Mouse (Mus musculus) limb, embryonic 15.5 days (tissue): ENCODE results near the gene Arl14ep. TPM values are rescaled to one million over a fixed set of nuclear protein-coding genes. Genes with fewer than 3 reads are reported as not detected.
"Not testable (repeated sequence)": the region's sequence is repeated elsewhere in the genome, so short reads cannot be mapped to it uniquely, and the experiment has no call there.

ENCODE experiments used
- ATAC-seq: fragments of 200-750 bp; cut with Nextera tagmentation; 2 replicates; pipeline ENCODE4 v1.8.0; 2017; ENCODE audit warnings: low read depth, moderate TSS enrichment; ENCODE audit not compliant: insufficient number of reproducible peaks, low FRiP score, low TSS enrichment
- H3K27ac ChIP-seq: fragments of 300-500 bp; sonication (generic); 2 replicates; pipeline ENCODE4 v1.5.1; 2015; ENCODE audit warnings: moderate library complexity, mild to moderate bottlenecking, inconsistent platforms
- H3K27me3 ChIP-seq: fragments of 300-500 bp; sonication (generic); 2 replicates; pipeline ENCODE4 v1.6.1; 2015; ENCODE audit warnings: inconsistent platforms
- H3K36me3 ChIP-seq: fragments of 300-500 bp; sonication (generic); 2 replicates; pipeline ENCODE4 v1.6.1; 2015; ENCODE audit warnings: inconsistent platforms
- H3K4me1 ChIP-seq: fragments of 300-500 bp; sonication (generic); 2 replicates; pipeline ENCODE4 v1.6.1; 2015; ENCODE audit warnings: inconsistent platforms
- H3K4me2 ChIP-seq: fragments of 300-500 bp; sonication (generic); 2 replicates; pipeline ENCODE4 v1.6.1; 2015; ENCODE audit warnings: mild to moderate bottlenecking, inconsistent platforms
- H3K4me3 ChIP-seq: fragments of 300-500 bp; sonication (generic); 2 replicates; pipeline ENCODE4 v1.5.1; 2015; ENCODE audit warnings: mild to moderate bottlenecking, inconsistent platforms
- H3K9ac ChIP-seq: fragments of 300-500 bp; sonication (generic); 2 replicates; pipeline ENCODE4 v1.6.1; 2015; ENCODE audit warnings: inconsistent platforms
- H3K9me3 ChIP-seq: fragments of 300-500 bp; sonication (generic); 2 replicates; pipeline ENCODE4 v1.6.1; 2016; ENCODE audit warnings: inconsistent platforms
- WGBS: fragments of 180-500 bp; shearing (Covaris S2); methylation state at CpG from one replicate; pipeline ENCODE4 v1.1.7; 2015; 5-methylcytosine and 5-hydroxymethylcytosine counted together
- polyA plus RNA-seq: library from polyadenylated mRNA; unstranded; fragments of >200 nt; fragmentation: Nextera tagmentation; extraction: Ambion mirVana; gene quantifications from 2 replicates; pipeline ENCODE4 v1.2.1, GENCODE M21; 2015

Arl14ep gene
- 44.8 and 50.6 TPM in 2 replicates for polyA plus RNA-seq

DNA sequence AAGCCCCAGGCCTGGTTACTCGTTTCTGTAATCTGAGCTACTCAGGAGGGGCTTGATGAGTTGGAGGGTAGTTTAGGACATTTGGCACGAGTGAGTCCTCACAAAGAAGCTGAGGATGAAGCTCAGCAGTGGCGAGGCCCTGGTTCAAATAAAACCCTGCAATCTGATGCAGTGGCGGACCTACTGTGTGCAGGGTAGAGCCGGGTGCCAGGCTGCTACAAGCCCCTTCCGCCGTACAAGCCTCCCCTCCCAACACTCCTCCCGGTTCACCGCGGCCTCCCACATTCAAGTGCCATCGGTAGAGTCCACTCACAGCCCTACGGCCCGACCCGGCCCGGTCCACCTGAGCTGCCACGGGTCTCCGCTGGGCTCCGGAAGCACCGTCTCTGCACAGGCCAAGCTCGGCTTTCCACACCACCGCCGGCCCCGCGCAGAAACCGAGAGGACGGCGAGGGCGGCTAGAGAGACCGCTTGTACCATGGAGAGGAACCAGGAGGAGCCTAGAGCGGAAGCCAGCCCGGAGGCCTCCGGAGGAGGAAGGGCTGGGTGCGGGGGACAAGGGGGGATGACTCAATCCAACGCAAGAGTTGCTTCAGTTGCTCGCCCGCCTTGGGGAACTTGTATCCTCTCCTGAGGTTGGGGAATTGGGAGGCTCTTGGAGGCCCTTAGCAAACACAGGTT, at the start of gene Arl14ep:
Gene Arl14ep, minus strand, starts transcription at position 466 of the 681 bp plus-strand sequence.
- ATAC-seq, result peak; percentile 93
- no peaks in the 10 kb centered on the region for H3K9me3 ChIP-seq
- H3K27ac ChIP-seq, result peak within 1 kb of the TSS; percentile 75
- peak within 1 kb of the TSS; percentile 60 for H3K4me2 ChIP-seq
- 1% methylated on average over 36 of the region's 36 CpGs for WGBS
- H3K4me1 ChIP-seq, result peaks cover 9% of the 10 kb centered on the region; the same call in 1 of the 2 replicates
- H3K36me3 ChIP-seq, result no peaks in the 10 kb centered on the region
- peak within 1 kb of the TSS; percentile 82 for H3K9ac ChIP-seq
- 0 out of 2 replicates have a peak, but pooled peaks cover 3% of the 10 kb centered on the region for H3K27me3 ChIP-seq
- peak within 1 kb of the TSS; percentile 73 for H3K4me3 ChIP-seq

DNA sequence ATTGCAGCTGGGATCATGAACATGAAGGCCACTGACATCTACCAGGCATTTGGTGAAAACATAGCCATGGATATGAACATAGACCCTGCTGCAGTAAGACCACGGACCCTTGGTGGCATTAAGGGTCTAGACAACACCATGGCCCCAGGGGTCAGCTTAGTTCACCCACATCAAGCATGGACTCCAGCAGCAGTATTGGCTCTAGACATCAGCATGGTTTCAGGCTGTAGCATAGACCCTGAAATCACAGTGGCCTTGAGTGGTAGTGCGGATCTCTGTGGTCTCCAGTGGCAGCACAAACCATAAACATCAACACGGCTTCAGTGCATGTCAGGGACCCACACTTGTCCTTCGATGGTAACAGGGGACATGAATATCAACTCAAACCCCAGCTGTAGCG, 48.5 kb upstream of the Arl14ep start:
- no peak overlapping the region for H3K4me3 ChIP-seq
- no peaks in the 10 kb centered on the region for H3K27me3 ChIP-seq
- ATAC-seq, result no peak
- no peak overlapping the region for H3K27ac ChIP-seq
- no peaks in the 10 kb centered on the region for H3K9me3 ChIP-seq
- no peaks in the 10 kb centered on the region for H3K36me3 ChIP-seq
- no peaks in the 10 kb centered on the region for H3K4me1 ChIP-seq
- 97% methylated on average over 5 of the region's 5 CpGs for WGBS
- no peak overlapping the region for H3K9ac ChIP-seq
- H3K4me2 ChIP-seq, result no peak overlapping the region

DNA sequence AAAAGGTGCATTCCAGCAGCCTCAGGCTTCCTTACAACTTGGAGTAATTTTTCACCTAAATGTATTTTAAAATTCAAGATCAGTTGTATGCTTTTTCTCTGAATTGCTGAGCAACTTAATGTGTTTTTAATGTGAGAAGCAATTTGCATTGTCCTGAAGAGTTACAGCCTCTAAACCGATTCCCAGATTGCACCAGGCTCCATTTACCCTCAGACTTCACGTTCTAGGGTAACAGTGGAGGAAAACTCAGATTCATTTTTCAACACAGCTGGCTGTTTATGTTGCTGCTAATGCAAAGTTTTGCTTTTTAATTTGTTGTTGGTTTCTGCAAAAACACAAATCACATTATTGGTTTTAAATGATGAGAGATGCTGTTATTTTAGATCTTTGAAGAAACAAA, 45.1 kb upstream of the Arl14ep start:
- Histone ChIP-seq H3K9ac (no peak overlapping the region), H3K36me3 (no peaks in the 10 kb centered on the region), H3K4me3 (no peak overlapping the region), H3K9me3 (no peaks in the 10 kb centered on the region), H3K27ac (no peak overlapping the region), H3K4me2 (no peak overlapping the region), H3K4me1 (no peaks in the 10 kb centered on the region), H3K27me3 (no peaks in the 10 kb centered on the region)
- 46% methylated on average over 2 of the region's 2 CpGs for WGBS
- ATAC-seq, result no peak

DNA sequence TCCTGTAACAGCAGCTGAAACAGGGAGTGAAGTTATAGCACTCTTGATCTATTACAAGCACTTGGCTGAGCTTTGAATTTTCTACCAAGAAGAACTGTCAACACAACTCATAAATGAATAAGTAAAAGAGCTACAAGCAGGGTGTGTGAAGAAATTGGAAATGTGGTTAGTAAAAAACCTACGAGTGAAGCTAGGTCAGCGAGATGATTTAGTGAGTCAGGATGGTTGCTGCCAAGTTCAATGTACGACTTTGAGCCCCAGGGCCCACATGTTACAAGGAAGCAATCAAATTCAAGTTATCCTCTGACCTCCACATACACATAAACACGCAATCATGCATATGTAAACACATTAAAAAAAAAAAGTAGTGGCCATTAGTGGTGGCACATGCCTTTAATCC, 38.9 kb upstream of the Arl14ep start:
- H3K4me1 ChIP-seq, result no peaks in the 10 kb centered on the region
- H3K9ac ChIP-seq, result no peak overlapping the region
- H3K4me3 ChIP-seq, result no peak overlapping the region
- no peak overlapping the region for H3K27ac ChIP-seq
- H3K36me3 ChIP-seq, result no peaks in the 10 kb centered on the region
- H3K9me3 ChIP-seq, result no peaks in the 10 kb centered on the region
- no peak overlapping the region for H3K4me2 ChIP-seq
- H3K27me3 ChIP-seq, result no peaks in the 10 kb centered on the region
- WGBS, result 61% methylated on average over 4 of the region's 4 CpGs
- no peak for ATAC-seq

DNA sequence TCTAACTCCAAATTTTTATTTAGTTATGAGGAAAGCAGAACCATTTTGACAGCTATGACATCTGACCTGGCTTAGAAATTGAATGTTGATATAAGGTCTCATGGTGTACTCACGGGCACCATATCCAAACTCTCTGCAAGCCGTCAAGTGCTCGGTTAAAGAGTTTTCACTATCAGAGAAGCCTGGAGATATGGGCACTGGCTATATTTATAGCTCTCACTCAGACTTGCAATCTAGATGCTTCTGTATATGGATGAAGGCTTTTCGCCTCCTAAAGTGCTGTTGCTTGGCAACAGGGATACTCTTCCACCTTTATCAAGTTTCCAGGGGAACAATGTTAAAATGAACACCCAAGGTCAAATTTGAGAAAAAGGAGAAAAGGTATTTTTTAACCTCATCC, 38.1 kb upstream of the Arl14ep start:
- H3K9ac ChIP-seq, result no peak overlapping the region
- H3K4me2 ChIP-seq, result no peak overlapping the region
- H3K4me3 ChIP-seq, result no peak overlapping the region
- no peaks in the 10 kb centered on the region for H3K9me3 ChIP-seq
- 89% methylated on average over 4 of the region's 4 CpGs for WGBS
- ATAC-seq, result no peak
- no peak overlapping the region for H3K27ac ChIP-seq
- H3K27me3 ChIP-seq, result no peaks in the 10 kb centered on the region
- H3K36me3 ChIP-seq, result no peaks in the 10 kb centered on the region
- no peaks in the 10 kb centered on the region for H3K4me1 ChIP-seq

DNA sequence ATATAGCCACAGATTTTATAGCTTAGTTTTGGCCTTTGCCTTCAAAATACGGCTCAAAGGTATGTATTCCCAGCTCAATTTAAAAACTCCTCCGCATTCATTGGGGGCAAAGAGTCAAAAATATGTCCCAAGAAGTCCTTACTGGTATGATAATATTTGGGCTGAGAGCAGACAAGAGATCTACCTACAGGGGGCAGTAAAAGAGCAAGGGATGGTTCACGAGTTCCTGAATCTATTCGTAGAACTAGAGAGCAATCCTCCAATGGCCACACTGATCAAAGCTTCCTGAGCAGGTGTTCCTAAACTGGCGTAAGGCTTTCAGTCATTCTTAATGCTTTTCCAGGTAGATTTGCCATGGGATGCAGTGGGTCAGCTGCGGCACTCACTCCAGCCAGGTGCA, 35.9 kb upstream of the Arl14ep start:
- 79% methylated on average over 6 of the region's 6 CpGs for WGBS
- no peaks in the 10 kb centered on the region for H3K27me3 ChIP-seq
- ATAC-seq, result no peak

DNA sequence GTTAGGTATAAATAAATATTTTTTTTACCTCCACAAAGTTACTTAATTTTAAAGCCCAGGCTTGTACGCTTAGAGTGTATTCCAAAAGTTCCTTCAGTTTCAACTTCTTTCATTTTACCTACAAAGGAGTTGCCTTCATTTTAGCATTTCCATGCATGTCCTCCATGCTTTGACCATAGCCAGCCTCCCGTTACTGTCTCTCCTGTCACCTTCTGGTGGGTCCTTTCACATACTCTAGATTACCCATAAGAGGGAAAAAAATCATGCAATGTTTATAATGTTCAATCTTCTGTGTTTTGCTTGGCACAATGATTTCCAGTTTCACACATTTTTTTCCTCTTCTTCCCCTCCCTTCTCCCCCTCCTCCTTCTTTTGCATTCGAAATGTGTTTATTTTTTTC, 32.2 kb upstream of the Arl14ep start:
- no peak for ATAC-seq
- Histone ChIP-seq H3K4me3 (no peak overlapping the region), H3K9me3 (no peaks in the 10 kb centered on the region), H3K27ac (no peak overlapping the region), H3K4me1 (no peaks in the 10 kb centered on the region), H3K27me3 (no peaks in the 10 kb centered on the region), H3K4me2 (no peak overlapping the region), H3K9ac (no peak overlapping the region), H3K36me3 (no peaks in the 10 kb centered on the region)
- 74% methylated on average over 3 of the region's 3 CpGs for WGBS

More for the DNA sequence above, 35.9 kb upstream of the Arl14ep start:
- Histone ChIP-seq H3K4me2 (no peak overlapping the region), H3K9ac (no peak overlapping the region), H3K4me1 (no peaks in the 10 kb centered on the region), H3K9me3 (no peaks in the 10 kb centered on the region), H3K36me3 (no peaks in the 10 kb centered on the region), H3K27ac (no peak overlapping the region), H3K4me3 (no peak overlapping the region)

DNA sequence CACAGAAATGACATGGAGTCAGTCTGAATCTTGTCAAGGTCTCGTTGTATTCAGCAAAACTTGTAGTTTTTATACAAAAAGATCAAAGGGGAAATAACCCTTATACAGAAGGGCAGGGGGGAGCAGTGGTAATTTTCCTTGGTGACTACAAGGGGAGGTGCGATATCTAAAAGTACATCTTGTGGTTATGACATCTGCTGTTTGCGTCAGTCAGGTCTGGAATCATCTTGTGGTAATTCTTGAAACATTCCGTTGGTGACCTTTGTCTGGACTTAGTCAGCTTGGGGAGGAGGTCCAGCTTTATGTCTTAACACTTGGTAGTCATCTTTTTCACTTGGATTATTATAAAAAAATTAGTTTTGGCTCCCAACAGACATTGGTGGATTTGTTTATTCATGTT, 31.7 kb upstream of the Arl14ep start:
- H3K27ac ChIP-seq, H3K4me2 ChIP-seq, ATAC-seq, H3K9ac ChIP-seq, H3K4me1 ChIP-seq, H3K27me3 ChIP-seq, H3K9me3 ChIP-seq, H3K36me3 ChIP-seq, H3K4me3 ChIP-seq: not testable (repeated sequence)
- WGBS, result 80% methylated on average over 4 of the region's 4 CpGs

DNA sequence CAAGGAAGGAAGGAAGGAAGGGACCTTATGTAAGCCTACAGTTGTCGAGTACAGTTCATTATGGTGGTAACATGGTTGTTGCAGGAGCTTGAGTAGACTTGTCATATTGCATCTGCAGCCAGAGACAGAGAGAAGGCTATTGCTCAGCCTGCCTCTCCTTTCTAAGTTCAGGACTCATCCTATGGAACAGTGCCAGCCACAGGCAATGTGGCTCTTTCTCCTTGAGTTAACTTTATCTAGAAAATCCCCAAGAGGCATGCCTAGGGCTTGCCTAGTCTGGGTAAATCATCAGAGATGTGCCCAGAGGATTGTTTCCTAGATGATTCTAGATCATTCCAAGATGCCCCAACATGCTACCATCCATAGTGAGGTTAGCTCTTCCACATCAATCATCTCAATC, 17.0 kb upstream of the Arl14ep start:
- Histone ChIP-seq H3K36me3 (no peaks in the 10 kb centered on the region), H3K4me1 (no peaks in the 10 kb centered on the region), H3K9ac (no peak overlapping the region), H3K4me2 (no peak overlapping the region), H3K4me3 (no peak overlapping the region), H3K27ac (no peak overlapping the region), H3K27me3 (no peaks in the 10 kb centered on the region), H3K9me3 (no peaks in the 10 kb centered on the region)
- no peak for ATAC-seq
- 76% methylated on average over 1 of the region's 1 CpGs for WGBS

DNA sequence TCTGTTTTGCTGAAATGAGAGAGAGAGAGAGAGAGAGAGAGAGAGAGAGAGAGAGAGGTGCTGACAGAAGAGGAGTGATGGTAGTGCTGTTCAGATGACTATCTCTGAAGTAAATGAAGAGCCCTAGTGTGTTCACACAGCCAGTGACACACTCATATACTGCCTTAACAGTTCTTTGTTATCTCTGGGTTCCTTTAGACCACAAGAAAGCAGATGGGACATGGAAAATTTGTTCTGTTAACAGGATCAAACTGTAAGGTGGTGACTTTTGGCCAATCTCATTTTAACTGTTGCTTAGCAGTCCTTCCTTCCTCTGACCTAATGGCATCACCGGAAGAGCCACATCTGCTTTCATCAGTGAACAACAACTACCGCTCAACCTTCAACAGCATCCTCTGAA, 10.7 kb upstream of the Arl14ep start:
- no peak for ATAC-seq
- Histone ChIP-seq H3K36me3 (no peaks in the 10 kb centered on the region), H3K4me3 (no peak overlapping the region), H3K9ac (no peak overlapping the region), H3K27me3 (no peaks in the 10 kb centered on the region), H3K9me3 (no peaks in the 10 kb centered on the region), H3K4me1 (no peaks in the 10 kb centered on the region), H3K27ac (no peak overlapping the region), H3K4me2 (no peak overlapping the region)
- 98% methylated on average over 2 of the region's 2 CpGs for WGBS

DNA sequence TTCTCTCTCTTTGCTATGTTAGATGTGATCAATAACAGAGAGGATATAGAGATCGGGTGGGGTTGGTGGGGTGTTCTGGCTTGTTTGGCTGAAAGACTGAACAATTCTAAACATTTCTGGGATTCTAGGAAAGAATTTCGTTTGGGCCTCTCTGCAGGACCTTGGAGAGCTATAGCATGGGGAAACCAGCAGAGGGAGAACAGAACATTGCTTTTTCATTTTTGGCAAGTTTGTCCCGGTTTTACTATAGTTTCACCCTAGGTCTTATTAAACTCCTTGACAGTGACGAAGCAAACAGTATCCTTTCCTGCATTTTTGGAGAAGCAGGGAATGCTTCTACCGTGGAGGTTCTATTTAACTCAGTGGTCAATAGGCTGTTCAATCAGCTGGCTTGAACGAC, 8.3 kb upstream of the Arl14ep start:
- Histone ChIP-seq H3K27ac (no peak overlapping the region), H3K9ac (no peak overlapping the region), H3K36me3 (no peaks in the 10 kb centered on the region), H3K4me2 (no peak overlapping the region), H3K4me3 (no peak overlapping the region), H3K4me1 (no peaks in the 10 kb centered on the region), H3K27me3 (no peaks in the 10 kb centered on the region), H3K9me3 (no peaks in the 10 kb centered on the region)
- no peak for ATAC-seq
- 36% methylated on average over 6 of the region's 6 CpGs for WGBS

DNA sequence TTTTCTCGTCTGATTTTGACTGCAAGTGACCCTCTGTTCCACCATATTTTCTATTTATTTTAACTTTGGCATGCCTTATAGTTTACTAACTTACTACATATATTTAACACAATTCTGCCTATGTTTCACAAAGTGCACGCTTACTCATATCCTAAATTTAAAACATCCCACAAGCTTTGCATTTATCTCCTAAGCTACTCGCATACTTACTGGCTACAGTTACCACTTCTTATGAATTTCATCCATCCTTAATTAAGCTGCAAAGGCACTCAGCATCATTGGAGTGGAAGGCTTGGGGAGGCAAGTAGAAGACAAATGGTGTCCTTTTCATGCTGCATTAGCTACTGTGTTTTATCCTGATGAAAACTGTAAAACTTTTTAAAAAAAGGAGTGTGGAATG, 2.2 kb upstream of the Arl14ep start:
- ATAC-seq, result no peak
- Histone ChIP-seq H3K27ac (no peak overlapping the region), H3K4me1 (peaks cover 9% of the 10 kb centered on the region; the same call in 1 of the 2 replicates), H3K36me3 (no peaks in the 10 kb centered on the region), H3K9me3 (no peaks in the 10 kb centered on the region), H3K9ac (no peak overlapping the region), H3K4me3 (no peak overlapping the region), H3K27me3 (0 out of 2 replicates have a peak, but pooled peaks cover 3% of the 10 kb centered on the region), H3K4me2 (no peak overlapping the region)
- WGBS, result 84% methylated on average over 3 of the region's 3 CpGs
